Mouse (Mus musculus): ENCODE measurements around the gene Rere. TPM values are rescaled to one million over a fixed set of nuclear protein-coding genes. Genes with fewer than 3 reads are reported as not detected.

Gene Rere
- polyA plus RNA-seq, 1 experiment, result 58.8 TPM

DNA sequence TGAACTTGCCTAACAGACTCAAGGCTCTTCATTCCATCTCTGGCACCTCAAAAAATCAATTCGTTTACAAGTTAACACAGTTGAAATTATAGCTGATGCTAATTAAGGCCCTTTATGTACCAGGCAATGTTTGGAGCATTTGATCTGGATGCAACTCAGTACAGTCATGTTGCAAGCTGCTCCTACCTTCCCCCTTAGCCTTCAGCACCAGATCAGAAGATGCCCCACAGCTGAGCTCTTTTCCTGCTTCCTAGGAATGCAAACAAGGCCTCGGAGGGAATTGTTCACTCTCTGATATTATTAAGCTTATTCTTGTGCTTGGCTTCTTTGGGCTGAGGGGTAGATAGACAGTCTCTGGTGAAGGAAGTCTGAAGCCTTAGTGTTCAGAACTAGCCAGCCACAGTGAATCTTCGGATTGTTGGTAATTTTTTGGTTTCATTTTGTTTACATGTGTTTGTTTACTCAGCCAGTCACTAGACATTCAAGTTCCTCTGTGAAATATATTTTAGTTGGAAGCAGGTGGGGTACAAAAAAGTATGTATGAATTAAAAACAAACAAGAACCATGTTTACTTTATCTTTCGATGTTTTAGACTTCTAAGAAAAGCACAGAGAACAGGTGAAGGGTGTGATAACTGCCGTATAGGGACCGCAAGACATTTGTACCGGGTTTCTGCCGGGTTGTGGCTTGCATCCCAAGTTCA lies 306.3 kb downstream of the Rere start:
- no peak for DNase-seq
- Histone ChIP-seq H3K27me3 (replicated peaks; ENCODE audit: control insufficient read depth, insufficient read depth, low read length) (no peaks in the 10 kb centered on the region), H3K27ac (ENCODE audit: insufficient read depth, low read depth, low read length) (peak overlapping the region; percentile 35; the same call in 1 of the 2 replicates), H3K4me3 (ENCODE audit: insufficient read depth, low read depth, low read length) (no peak overlapping the region), H3K4me1 (ENCODE audit: control insufficient read depth, insufficient read depth, low read length) (peaks cover 67% of the 10 kb centered on the region), H3K36me3 (ENCODE audit: control insufficient read depth, insufficient read depth, low read length) (no peaks in the 10 kb centered on the region)
- no peak for TF ChIP-seq CTCF (conservative IDR thresholded peaks at IDR 0.05; ENCODE audit: insufficient read depth, insufficient read length, low read depth, low read length)
- no peak for TF ChIP-seq POLR2A (IDR thresholded peaks at IDR 0.05; ENCODE audit: low read depth, low read length)
- WGBS, result 49% methylated on average over 8 of the region's 8 CpGs

GRCm38 (mm10) chr4:150588300-150588621 lies 306.8 kb downstream of the Rere start:
- Histone ChIP-seq H3K27me3 (replicated peaks; ENCODE audit: control insufficient read depth, insufficient read depth, low read length) (no peaks in the 10 kb centered on the region), H3K4me3 (ENCODE audit: insufficient read depth, low read depth, low read length) (no peak overlapping the region), H3K4me1 (ENCODE audit: control insufficient read depth, insufficient read depth, low read length) (peaks cover 65% of the 10 kb centered on the region), H3K36me3 (ENCODE audit: control insufficient read depth, insufficient read depth, low read length) (no peaks in the 10 kb centered on the region), H3K27ac (ENCODE audit: insufficient read depth, low read depth, low read length) (0 out of 2 replicates have a peak overlapping the region, but pooled peaks have one; percentile 34)
- no peak for TF ChIP-seq POLR2A (IDR thresholded peaks at IDR 0.05; ENCODE audit: low read depth, low read length)
- no peak for TF ChIP-seq CTCF (conservative IDR thresholded peaks at IDR 0.05; ENCODE audit: insufficient read depth, insufficient read length, low read depth, low read length)
- no peak for DNase-seq
- 30% methylated on average over 2 of the region's 2 CpGs for WGBS

DNA sequence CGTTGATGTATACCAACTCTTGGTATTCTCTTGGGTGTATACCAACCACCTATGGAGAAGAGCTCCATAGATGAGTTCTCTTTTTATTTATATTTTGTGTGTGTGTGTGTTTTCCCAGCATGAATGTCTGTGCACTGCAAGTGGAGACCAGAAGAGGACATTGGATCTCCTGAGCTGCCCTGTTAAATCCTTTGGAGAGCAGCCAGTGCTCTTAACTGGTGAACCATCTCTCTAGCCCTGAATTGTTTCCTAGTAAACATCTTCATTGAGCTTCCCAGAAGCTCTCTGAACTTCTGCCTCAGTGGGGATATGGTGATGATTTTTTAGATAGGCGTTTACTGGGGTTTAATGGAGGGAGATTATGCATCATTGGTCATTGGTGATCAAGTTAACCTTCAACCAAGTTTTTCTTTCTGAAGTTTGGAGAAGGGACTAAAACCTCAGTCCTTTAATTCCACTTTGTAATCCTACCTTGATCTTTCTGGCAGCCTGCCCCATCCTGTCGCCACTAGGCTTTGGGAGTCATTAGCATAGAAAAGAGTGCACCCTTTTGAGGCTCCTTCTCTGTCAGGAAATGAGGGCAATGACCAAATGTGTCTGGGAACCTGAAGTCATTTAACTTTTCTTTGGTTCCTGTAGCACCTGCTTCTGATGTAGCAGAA lies 309.3 kb downstream of the Rere start:
- peak overlapping the region; percentile 33 for H3K27ac ChIP-seq (ENCODE audit: insufficient read depth, low read depth, low read length)
- TF ChIP-seq POLR2A (IDR thresholded peaks at IDR 0.05; ENCODE audit: low read depth, low read length) (no peak), CTCF (conservative IDR thresholded peaks at IDR 0.05; ENCODE audit: insufficient read depth, insufficient read length, low read depth, low read length) (no peak)
- no peaks in the 10 kb centered on the region for H3K36me3 ChIP-seq (ENCODE audit: control insufficient read depth, insufficient read depth, low read length)
- no peaks in the 10 kb centered on the region for H3K27me3 ChIP-seq (replicated peaks; ENCODE audit: control insufficient read depth, insufficient read depth, low read length)
- peaks cover 63% of the 10 kb centered on the region for H3K4me1 ChIP-seq (ENCODE audit: control insufficient read depth, insufficient read depth, low read length)
- whole genome bisulfite sequencing, result 24% methylated on average over 3 of the region's 3 CpGs
- no peak overlapping the region for H3K4me3 ChIP-seq (ENCODE audit: insufficient read depth, low read depth, low read length)
- DNase-seq, result peak; percentile 90

DNA sequence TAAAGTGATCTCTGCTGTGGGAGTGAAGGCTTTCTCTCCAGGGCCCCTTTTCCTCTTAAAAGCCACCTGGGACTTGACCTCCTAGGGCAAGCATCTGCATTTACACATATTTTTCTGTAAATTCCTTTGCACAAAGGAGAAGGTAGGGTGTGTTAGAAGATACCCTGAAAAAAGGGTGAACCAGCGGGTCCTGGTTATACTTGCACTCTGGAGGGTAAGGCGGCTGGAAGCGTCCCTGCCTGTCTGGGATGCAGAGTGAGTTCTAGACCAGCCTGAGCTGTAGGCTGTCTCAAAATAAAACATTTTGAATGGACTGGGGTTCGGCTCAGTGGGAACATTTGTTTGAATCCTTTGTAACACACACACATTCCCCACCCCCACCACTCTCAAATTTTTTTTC lies 310.2 kb downstream of the Rere start:
- Histone ChIP-seq H3K27me3 (replicated peaks; ENCODE audit: control insufficient read depth, insufficient read depth, low read length) (no peaks in the 10 kb centered on the region), H3K4me3 (ENCODE audit: insufficient read depth, low read depth, low read length) (no peak overlapping the region), H3K4me1 (ENCODE audit: control insufficient read depth, insufficient read depth, low read length) (peaks cover 65% of the 10 kb centered on the region), H3K27ac (ENCODE audit: insufficient read depth, low read depth, low read length) (peak overlapping the region; percentile 18; the same call in 1 of the 2 replicates), H3K36me3 (ENCODE audit: control insufficient read depth, insufficient read depth, low read length) (no peaks in the 10 kb centered on the region)
- TF ChIP-seq CTCF (conservative IDR thresholded peaks at IDR 0.05; ENCODE audit: insufficient read depth, insufficient read length, low read depth, low read length) (no peak), POLR2A (IDR thresholded peaks at IDR 0.05; ENCODE audit: low read depth, low read length) (no peak)
- WGBS, result 59% methylated on average over 4 of the region's 4 CpGs
- no peak for DNase-seq

DNA sequence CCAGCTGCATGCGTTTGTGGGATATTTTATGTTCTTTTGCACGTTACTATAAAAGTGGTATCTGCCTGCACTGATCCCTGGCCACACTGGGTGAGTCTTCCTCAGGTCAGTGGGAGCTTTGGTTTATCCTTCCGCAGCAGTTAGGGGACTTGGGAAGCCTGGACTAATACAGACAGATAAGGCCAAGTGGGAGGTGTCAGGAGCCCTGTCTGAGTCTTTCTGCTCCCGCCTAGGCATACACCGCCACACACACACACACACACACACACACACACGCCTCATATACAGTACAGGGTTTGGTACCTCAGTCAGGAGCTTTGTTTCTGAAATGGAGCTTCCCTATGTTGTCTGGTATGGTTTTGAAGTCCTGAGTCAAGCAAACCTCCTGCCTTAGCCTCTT lies 310.6 kb downstream of the Rere start:
- DNase-seq, result no peak
- whole genome bisulfite sequencing, result 59% methylated on average over 6 of the region's 6 CpGs
- Histone ChIP-seq H3K36me3 (ENCODE audit: control insufficient read depth, insufficient read depth, low read length) (no peaks in the 10 kb centered on the region), H3K4me1 (ENCODE audit: control insufficient read depth, insufficient read depth, low read length) (peaks cover 67% of the 10 kb centered on the region), H3K27me3 (replicated peaks; ENCODE audit: control insufficient read depth, insufficient read depth, low read length) (no peaks in the 10 kb centered on the region), H3K4me3 (ENCODE audit: insufficient read depth, low read depth, low read length) (no peak overlapping the region), H3K27ac (ENCODE audit: insufficient read depth, low read depth, low read length) (peak overlapping the region; percentile 15; the same call in 1 of the 2 replicates)
- TF ChIP-seq POLR2A (IDR thresholded peaks at IDR 0.05; ENCODE audit: low read depth, low read length), result no peak
- no peak for TF ChIP-seq CTCF (conservative IDR thresholded peaks at IDR 0.05; ENCODE audit: insufficient read depth, insufficient read length, low read depth, low read length)

DNA sequence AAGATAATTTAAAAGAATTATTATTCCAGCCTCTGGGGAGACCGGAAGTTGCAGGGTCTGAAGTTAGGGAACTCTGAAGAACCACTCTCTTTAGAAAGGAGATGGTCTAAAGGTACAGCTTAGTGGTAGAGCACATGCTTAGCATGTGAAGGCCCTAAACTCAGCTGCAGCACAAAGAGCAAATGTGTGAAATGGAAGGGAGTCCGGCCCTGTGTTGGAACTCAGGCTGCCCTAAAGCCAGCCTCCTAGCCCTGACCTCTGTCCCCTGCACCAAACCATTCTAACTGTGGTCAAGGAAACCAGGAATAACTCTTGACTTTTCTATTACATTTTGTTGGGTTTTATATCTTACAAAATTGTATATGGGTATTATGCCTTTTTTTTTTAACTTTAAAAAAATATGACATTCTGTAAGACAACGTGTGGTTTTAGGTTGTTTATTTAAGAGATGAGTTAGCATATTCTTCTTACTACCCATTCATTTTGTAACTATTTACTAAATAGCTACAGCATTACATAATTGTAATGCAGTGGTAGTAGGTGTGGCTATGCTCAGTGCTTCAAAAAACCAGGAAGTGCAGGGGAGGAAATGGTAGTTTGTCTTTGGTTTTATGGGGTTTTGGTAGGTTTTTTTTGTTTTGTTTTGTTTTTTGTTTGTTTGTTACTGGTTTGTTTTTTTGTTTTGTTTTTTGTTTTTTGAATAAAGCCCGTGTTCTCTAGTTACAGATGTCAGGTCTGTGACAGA lies 312.2 kb downstream of the Rere start:
- Histone ChIP-seq H3K27ac (ENCODE audit: insufficient read depth, low read depth, low read length) (peak overlapping the region; percentile 21), H3K4me1 (ENCODE audit: control insufficient read depth, insufficient read depth, low read length) (peaks cover 72% of the 10 kb centered on the region), H3K27me3 (replicated peaks; ENCODE audit: control insufficient read depth, insufficient read depth, low read length) (no peaks in the 10 kb centered on the region), H3K4me3 (ENCODE audit: insufficient read depth, low read depth, low read length) (no peak overlapping the region), H3K36me3 (ENCODE audit: control insufficient read depth, insufficient read depth, low read length) (no peaks in the 10 kb centered on the region)
- WGBS, result 43% methylated on average over 4 of the region's 4 CpGs
- DNase-seq, result peak; percentile 50
- TF ChIP-seq CTCF (conservative IDR thresholded peaks at IDR 0.05; ENCODE audit: insufficient read depth, insufficient read length, low read depth, low read length), result no peak
- no peak for TF ChIP-seq POLR2A (IDR thresholded peaks at IDR 0.05; ENCODE audit: low read depth, low read length)
